Mouse (Mus musculus) gonadal fat pad, adult 2 months (tissue): ENCODE data around the gene Patz1. TPM values are rescaled to one million over a fixed set of nuclear protein-coding genes. Genes with fewer than 3 reads are reported as not detected.

Experiments used
- DNase-seq: peaks from one replicate; pipeline ENCODE4 v3.0.0-alpha.2; 2012; ENCODE audit warnings: low read depth
- polyA plus RNA-seq: library from polyadenylated mRNA; depleted of rRNA; stranded (reverse); fragments of >200 nt; gene quantifications from 2 replicates; pipeline ENCODE4 v1.2.3, GENCODE M21; 2012

Patz1 gene
- polyA plus RNA-seq, 1 experiment = 43.8 TPM

- DNase-seq = no peak
Measured at GRCm38 (mm10) chr11:3292062-3292421, 3.4 kb downstream of the Patz1 start.

- DNase-seq = no peak
Measured at GRCm38 (mm10) chr11:3292711-3293249, 4.1 kb downstream of the Patz1 start.

- DNase-seq = no peak
Measured at GRCm38 (mm10) chr11:3293361-3293760, 4.7 kb downstream of the Patz1 start.

GRCm38 (mm10) chr11:3294641-3295040 lies 6.0 kb downstream of the Patz1 start:
- no peak for DNase-seq

- DNase-seq = no peak
Measured at GRCm38 (mm10) chr11:3296056-3296455, 7.4 kb downstream of the Patz1 start.

- DNase-seq = no peak
Measured at GRCm38 (mm10) chr11:3297871-3298812, 9.5 kb downstream of the Patz1 start.

GRCm38 (mm10) chr11:3298813-3299185 lies 10.1 kb downstream of the Patz1 start:
- no peak for DNase-seq

- DNase-seq = no peak
Measured at GRCm38 (mm10) chr11:3301075-3301474, 12.4 kb downstream of the Patz1 start.

GRCm38 (mm10) chr11:3302385-3302784 lies 13.7 kb downstream of the Patz1 start:
- DNase-seq = no peak

GRCm38 (mm10) chr11:3302792-3303191 lies 14.1 kb downstream of the Patz1 start:
- peak; percentile 82 for DNase-seq

- no peak for DNase-seq
Measured at GRCm38 (mm10) chr11:3305821-3306220, 17.1 kb downstream of the Patz1 start.

- DNase-seq = no peak
Measured at GRCm38 (mm10) chr11:3307875-3308274, 19.2 kb downstream of the Patz1 start.

GRCm38 (mm10) chr11:3309884-3310283 lies 21.2 kb downstream of the Patz1 start:
- no peak for DNase-seq

- DNase-seq = no peak
Measured at GRCm38 (mm10) chr11:3310789-3311585, 22.3 kb downstream of the Patz1 start.

GRCm38 (mm10) chr11:3311586-3312347 lies 23.1 kb downstream of the Patz1 start:
- DNase-seq = no peak

- no peak for DNase-seq
Measured at GRCm38 (mm10) chr11:3313294-3313693, 24.6 kb downstream of the Patz1 start.

GRCm38 (mm10) chr11:3314148-3314547 lies 25.5 kb downstream of the Patz1 start:
- DNase-seq = no peak

- no peak for DNase-seq
Measured at GRCm38 (mm10) chr11:3318286-3318685, 29.6 kb downstream of the Patz1 start.

GRCm38 (mm10) chr11:3328271-3328670 lies 39.6 kb downstream of the Patz1 start:
- no peak for DNase-seq

GRCm38 (mm10) chr11:3328806-3329775 lies 40.4 kb downstream of the Patz1 start:
- no peak for DNase-seq
